Mouse (Mus musculus): ENCODE measurements at regions not wholly inside any gene's neighbourhood (a gene's known extent, or its start where the extent isn't known, plus 50 kb on each side); places are given as distances from the start of the nearest gene placed in this dataset.
"Not testable (repeated sequence)": the region's sequence is repeated elsewhere in the genome, so short reads cannot be mapped to it uniquely, and the experiment has no call there.

GRCm38 (mm10) chr13:12726831-12727230 lies 73.0 kb downstream of the Prl2c3 start:
- H3K9me3 ChIP-seq (replicated peaks); H3K27me3 ChIP-seq; ATAC-seq (ENCODE audit: low FRiP score); H3K9ac ChIP-seq; H3K4me1 ChIP-seq; H3K4me2 ChIP-seq (replicated peaks); H3K27ac ChIP-seq; H3K4me3 ChIP-seq; H3K36me3 ChIP-seq: not testable (repeated sequence)

DNA sequence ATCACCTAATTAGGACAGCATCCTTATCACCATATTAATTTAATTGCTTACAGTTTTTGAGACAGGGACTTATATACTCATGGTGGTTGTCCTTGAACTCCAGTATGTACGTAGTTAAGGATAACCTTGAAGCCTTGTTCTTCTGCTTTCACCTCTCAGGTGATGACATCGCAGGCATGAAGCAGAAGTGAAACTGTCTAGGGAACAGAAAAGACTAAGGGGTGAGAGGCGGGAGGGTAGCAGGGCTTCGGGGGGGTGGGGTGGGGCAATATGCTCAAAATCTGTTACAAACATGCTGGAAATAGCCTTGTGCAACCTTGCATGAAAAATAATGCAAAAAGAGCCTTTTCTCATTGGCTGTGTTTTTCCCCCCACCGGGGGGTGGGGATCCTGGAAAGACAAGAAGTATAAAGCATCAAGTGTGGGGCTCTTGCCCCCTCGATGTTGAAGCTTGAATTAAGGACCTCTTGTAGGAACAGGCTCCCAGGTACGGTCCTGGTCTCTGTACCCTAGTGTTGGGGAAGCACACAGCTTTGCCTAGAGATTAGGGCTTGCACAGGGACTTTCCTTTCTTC lies 81.8 kb downstream of the Prl2c3 start:
- H3K4me1 ChIP-seq; ATAC-seq (ENCODE audit: low FRiP score); H3K9me3 ChIP-seq (replicated peaks); H3K27ac ChIP-seq; H3K36me3 ChIP-seq; H3K4me3 ChIP-seq; H3K9ac ChIP-seq; H3K4me2 ChIP-seq (replicated peaks); H3K27me3 ChIP-seq: not testable (repeated sequence)
- 89% methylated on average over 7 of the region's 7 CpGs for WGBS

- H3K4me3 ChIP-seq, result no peak overlapping the region
- ATAC-seq (ENCODE audit: low FRiP score), result no peak
- 60% methylated on average over 7 of the region's 7 CpGs for WGBS
- no peak overlapping the region for H3K4me2 ChIP-seq (replicated peaks)
- H3K9ac ChIP-seq, result no peak overlapping the region
- H3K36me3 ChIP-seq, result no peaks in the 10 kb centered on the region
- no peaks in the 10 kb centered on the region for H3K9me3 ChIP-seq (replicated peaks)
- H3K27ac ChIP-seq, result no peak overlapping the region
- H3K27me3 ChIP-seq, result no peaks in the 10 kb centered on the region
- no peaks in the 10 kb centered on the region for H3K4me1 ChIP-seq
Observed at GRCm38 (mm10) chr13:12711471-12712273, 88.2 kb downstream of the Prl2c3 start.

- peak; percentile 23 for ATAC-seq (ENCODE audit: low FRiP score)
- H3K27ac ChIP-seq; H3K9me3 ChIP-seq (replicated peaks); H3K27me3 ChIP-seq; H3K4me1 ChIP-seq; H3K9ac ChIP-seq; H3K4me3 ChIP-seq; H3K36me3 ChIP-seq: not testable (repeated sequence)
- 0 out of 2 replicates have a peak overlapping the region, but pooled peaks have one; percentile 29 for H3K4me2 ChIP-seq (replicated peaks)
- 4% methylated on average over 18 of the region's 27 CpGs for WGBS
Observed at GRCm38 (mm10) chr13:12702804-12703612, 96.9 kb downstream of the Prl2c3 start.

GRCm38 (mm10) chr13:12702111-12702803 lies 97.6 kb downstream of the Prl2c3 start:
- ATAC-seq (ENCODE audit: low FRiP score), result peak; percentile 68
- peak overlapping the region; percentile 44 for H3K4me2 ChIP-seq (replicated peaks)
- not testable (repeated sequence) for H3K36me3 ChIP-seq; H3K9me3 ChIP-seq (replicated peaks); H3K27me3 ChIP-seq; H3K4me1 ChIP-seq; H3K9ac ChIP-seq; H3K27ac ChIP-seq
- H3K4me3 ChIP-seq, result peak overlapping the region; percentile 25
- WGBS, result under 1% methylated on average over 31 of the region's 46 CpGs

- not testable (repeated sequence) for H3K9me3 ChIP-seq (replicated peaks)
Observed at GRCm38 (mm10) chr13:12693593-12694118, 106.2 kb downstream of the Prl2c3 start.

DNA sequence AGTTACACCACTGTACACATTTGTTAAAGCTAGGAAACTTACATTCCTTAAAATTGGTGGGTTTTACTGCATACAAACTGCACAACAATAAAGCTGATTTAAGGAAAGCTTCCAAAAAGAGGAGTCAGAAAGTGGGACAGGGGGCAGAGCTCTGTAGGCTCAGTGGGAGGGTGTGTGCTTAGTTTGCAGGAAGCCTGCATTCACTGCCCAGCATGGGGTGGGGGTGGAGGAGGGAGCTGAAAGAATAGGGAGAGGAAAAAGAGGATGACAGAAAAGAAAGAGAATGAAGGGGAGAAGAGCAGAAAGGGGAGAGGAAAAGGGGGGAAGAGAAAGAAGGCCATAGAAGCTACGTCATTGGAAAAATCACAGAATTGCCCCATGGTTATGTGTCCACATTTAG lies 111.1 kb downstream of the Prl2c3 start:
- WGBS, result no CpG with 5 or more reads among the region's 1 CpGs
- not testable (repeated sequence) for H3K4me2 ChIP-seq (replicated peaks); H3K9ac ChIP-seq; H3K27ac ChIP-seq; H3K9me3 ChIP-seq (replicated peaks); ATAC-seq (ENCODE audit: low FRiP score); H3K36me3 ChIP-seq; H3K4me3 ChIP-seq; H3K4me1 ChIP-seq; H3K27me3 ChIP-seq

More at GRCm38 (mm10) chr13:12693593-12694118, 106.2 kb downstream of the Prl2c3 start:
- not testable (repeated sequence) for H3K36me3 ChIP-seq; H3K27ac ChIP-seq; H3K4me2 ChIP-seq (replicated peaks); ATAC-seq (ENCODE audit: low FRiP score); H3K27me3 ChIP-seq; H3K9ac ChIP-seq; H3K4me1 ChIP-seq; H3K4me3 ChIP-seq
- 60% methylated on average over 6 of the region's 7 CpGs for WGBS

DNA sequence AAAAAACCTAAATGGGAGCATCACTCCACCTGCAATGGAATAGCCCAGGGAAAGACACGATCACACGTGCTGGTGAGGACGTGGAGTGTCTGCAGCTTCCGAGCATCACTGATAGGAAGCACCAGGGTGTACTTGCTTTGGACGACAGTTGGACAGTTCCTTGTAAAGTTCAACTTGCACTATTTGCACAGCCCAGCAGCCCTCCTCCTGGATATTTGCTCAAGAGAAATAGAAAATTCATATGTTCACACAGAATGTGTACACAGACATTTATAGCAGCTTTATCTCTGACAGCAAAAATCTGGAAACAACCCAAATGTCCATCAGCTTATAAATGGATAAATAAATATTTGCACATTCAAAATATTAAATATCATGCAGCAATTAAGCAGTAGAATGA lies 111.7 kb downstream of the Prl2c3 start:
- H3K9me3 ChIP-seq (replicated peaks); H3K4me2 ChIP-seq (replicated peaks); H3K27ac ChIP-seq; H3K9ac ChIP-seq; H3K36me3 ChIP-seq; H3K4me3 ChIP-seq; ATAC-seq (ENCODE audit: low FRiP score); H3K4me1 ChIP-seq; H3K27me3 ChIP-seq: not testable (repeated sequence)
- WGBS, result 83% methylated on average over 1 of the region's 5 CpGs

DNA sequence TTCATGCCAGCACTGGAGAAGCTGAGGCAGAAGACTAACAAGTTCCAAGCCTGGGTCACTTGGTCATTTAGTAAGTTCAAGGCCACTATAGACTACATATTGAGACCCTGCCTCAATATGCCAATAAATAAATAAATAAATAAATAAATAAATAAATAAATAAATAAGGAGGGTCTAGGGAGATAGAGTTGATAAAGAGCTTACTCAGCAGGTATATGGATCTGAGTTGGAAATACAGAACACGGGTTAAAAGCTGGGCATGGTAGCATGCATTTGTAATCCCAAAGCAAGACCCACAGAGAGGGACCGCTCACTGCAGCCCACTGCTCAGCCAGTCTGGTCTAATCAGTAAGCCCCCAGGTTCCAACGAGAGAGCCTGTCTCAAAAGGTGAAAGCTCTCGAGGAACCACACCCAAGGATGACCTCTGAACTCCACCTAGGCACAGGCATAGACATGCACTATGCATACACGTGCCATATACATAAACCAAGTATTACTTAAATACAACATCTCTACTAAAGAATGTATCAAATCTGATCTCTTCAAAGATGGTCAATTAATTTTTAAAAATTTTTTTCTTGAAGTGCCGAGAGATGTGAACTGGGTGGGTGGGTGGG lies 115.4 kb downstream of the Ero1lb start:
- not testable (repeated sequence) for H3K4me3 ChIP-seq; H3K27ac ChIP-seq; H3K9ac ChIP-seq; H3K36me3 ChIP-seq; H3K9me3 ChIP-seq (replicated peaks); H3K27me3 ChIP-seq; H3K4me2 ChIP-seq (replicated peaks); H3K4me1 ChIP-seq
- WGBS, result 80% methylated on average over 6 of the region's 6 CpGs
- ATAC-seq (ENCODE audit: low FRiP score), result peak; percentile 22; the same call in 1 of the 2 replicates

DNA sequence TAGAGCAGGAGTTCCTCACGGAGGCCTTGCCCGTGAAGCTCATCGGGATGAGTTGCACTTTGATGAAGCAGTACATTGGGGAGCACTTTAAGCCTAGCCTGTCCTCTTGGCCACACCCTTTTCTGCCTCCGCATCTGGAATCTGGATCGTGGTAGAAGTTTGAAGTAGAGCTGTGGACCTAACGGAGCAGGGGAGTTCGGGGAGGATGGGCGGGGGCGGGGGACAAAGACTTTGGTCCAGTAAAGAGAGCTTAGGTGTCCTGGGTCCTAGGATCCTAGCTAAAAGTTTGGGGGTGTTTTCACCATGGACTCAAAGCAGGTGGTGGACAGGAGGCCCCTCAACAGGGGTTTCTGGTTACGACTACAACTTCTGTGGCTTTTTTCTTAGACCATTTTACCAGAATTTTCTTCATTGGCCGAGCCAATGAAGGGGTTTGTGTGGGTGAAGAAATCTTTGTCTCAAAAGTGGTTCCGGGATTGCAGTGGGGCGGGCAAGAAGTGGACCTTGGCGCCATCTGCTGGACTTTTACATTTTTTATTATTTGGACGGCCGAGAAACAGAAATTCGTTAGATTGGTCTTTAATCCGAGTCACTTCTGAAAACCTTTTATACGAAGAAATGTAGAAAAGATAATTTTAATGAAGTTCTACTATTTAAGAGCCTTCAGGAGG lies 114.7 kb downstream of the Ero1lb start:
- H3K9ac ChIP-seq; H3K9me3 ChIP-seq (replicated peaks); H3K4me1 ChIP-seq; H3K4me3 ChIP-seq; H3K36me3 ChIP-seq; H3K27ac ChIP-seq; H3K27me3 ChIP-seq: not testable (repeated sequence)
- 21% methylated on average over 19 of the region's 19 CpGs for WGBS
- ATAC-seq (ENCODE audit: low FRiP score), result peak; percentile 60
- peak overlapping the region; percentile 41 for H3K4me2 ChIP-seq (replicated peaks)

- Histone ChIP-seq H3K36me3 (no peaks in the 10 kb centered on the region), H3K27ac (no peak overlapping the region), H3K9ac (no peak overlapping the region), H3K9me3 (replicated peaks) (no peaks in the 10 kb centered on the region), H3K4me1 (no peaks in the 10 kb centered on the region), H3K27me3 (no peaks in the 10 kb centered on the region), H3K4me3 (no peak overlapping the region), H3K4me2 (replicated peaks) (no peak overlapping the region)
- 81% methylated on average over 2 of the region's 2 CpGs for whole genome bisulfite sequencing
- no peak for ATAC-seq (ENCODE audit: low FRiP score)
Observed at GRCm38 (mm10) chr13:12677372-12677771, 111.7 kb downstream of the Ero1lb start.

Measured in hindbrain, embryonic 12.5 days (tissue).